Mouse (Mus musculus): ENCODE data around the gene Focad. TPM values are rescaled to one million over a fixed set of nuclear protein-coding genes. Genes with fewer than 3 reads are reported as not detected.

Gene Focad
- 14.7 and 17.1 TPM in 2 replicates for total RNA-seq (2012; rRNA removed)

DNA sequence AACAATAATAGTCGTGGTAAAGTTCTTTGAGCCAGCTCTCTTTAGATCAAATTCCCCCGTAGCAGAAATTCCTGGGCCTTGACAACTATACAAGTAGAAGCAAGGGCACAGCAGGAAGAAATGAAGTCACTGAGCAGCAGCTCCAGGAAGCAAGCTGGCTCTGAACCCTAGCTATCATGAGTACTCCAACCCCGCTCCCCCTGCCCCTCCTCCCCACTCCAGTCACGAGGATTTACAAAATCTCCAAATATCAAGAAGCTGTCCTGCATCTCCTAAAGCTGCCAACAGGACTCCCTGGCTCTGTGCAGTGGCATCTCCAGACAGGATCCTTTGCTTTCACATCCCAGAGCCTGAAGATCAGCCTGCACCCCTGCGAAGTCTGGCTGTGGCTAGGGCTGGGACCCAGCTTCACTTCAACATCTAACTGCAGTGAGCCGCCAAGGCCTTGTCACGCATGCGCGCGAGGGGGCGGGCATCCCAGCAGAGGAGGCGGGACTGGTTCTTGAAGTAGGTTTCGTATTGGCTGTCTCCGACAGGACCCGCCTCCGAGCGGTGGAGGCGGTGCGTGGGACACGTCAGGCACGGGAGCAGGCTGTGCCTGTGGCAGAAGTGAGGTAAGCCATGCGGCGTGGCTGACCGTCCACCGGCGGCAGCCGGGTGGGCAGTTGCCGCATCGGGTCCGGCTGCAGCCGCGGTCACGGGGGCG lies at the start of gene Focad:
Gene Focad, plus strand, starts transcription at position 568 of the 706 bp plus-strand sequence.
- Histone ChIP-seq H3K36me3 (ENCODE audit: control insufficient read depth, insufficient read depth, low read length, poor library complexity, severe bottlenecking) (no peaks in the 10 kb centered on the region), H3K9ac (ENCODE audit: insufficient read depth, low read depth, low read length, poor library complexity, severe bottlenecking) (peak within 1 kb of the TSS; percentile 84), H3K27ac (ENCODE audit: insufficient read depth, low read depth, low read length, poor library complexity, severe bottlenecking) (no peak within 1 kb of the TSS), H3K4me1 (ENCODE audit: control insufficient read depth in 2 of 2, insufficient read depth in 2 of 2, low read length in 2 of 2, poor library complexity in 1 of 2) (no peaks in the 10 kb centered on the region), H3K9me3 (ENCODE audit: control insufficient read depth, insufficient read depth, low read depth, low read length) (no peaks in the 10 kb centered on the region), H3K4me3 (ENCODE audit: insufficient read depth in 1 of 2, low read depth in 1 of 2, low read length in 2 of 2, poor library complexity in 1 of 2, severe bottlenecking in 1 of 2) (peak within 1 kb of the TSS; percentile 82 to 97)
- DNase-seq (ENCODE audit: low read depth, low spot score), result peak; percentile 94
- in situ Hi-C loops (cut with MboI; ENCODE audit: low sequenced_read_pairs in 2 of 2, unreplicated experiment in 2 of 2), result no loop called here
- TF ChIP-seq MAFK (IDR thresholded peaks at IDR 0.05; ENCODE audit: insufficient read depth, low read depth, low read length) (no peak), ZC3H11A (IDR thresholded peaks at IDR 0.05; ENCODE audit: borderline replicate concordance, low read depth, low read length) (no peak), CHD2 (IDR thresholded peaks at IDR 0.05; ENCODE audit: low read depth, low read length) (no peak), ZNF384 (IDR thresholded peaks at IDR 0.05; ENCODE audit: low read depth, low read length) (no peak), HCFC1 (IDR thresholded peaks at IDR 0.05; ENCODE audit: borderline replicate concordance, insufficient read depth, low read length) (no peak)

DNA sequence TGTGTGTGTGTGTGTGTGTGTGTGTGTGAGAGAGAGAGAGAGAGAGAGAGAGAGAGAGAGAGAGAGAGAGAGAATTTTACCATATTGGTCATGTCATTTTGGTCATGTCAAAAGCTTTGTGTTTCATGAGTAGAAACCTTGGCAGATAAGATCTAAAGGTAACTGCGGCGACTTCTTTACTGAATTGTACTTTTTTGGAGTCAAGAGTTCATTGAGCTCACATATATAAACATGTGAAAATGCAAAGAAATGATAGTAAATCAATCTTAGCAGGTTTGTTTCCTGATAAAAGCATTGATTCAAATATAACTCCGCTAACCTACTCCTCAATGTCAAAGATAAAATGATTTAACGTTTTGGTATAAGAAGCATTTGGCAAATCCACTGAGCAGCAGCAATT lies 49.3 kb upstream of the Focad start:
- H3K36me3 ChIP-seq (ENCODE audit: control insufficient read depth, insufficient read depth, low read length, poor library complexity, severe bottlenecking), result no peaks in the 10 kb centered on the region
- no peak overlapping the region for H3K9ac ChIP-seq (ENCODE audit: insufficient read depth, low read depth, low read length, poor library complexity, severe bottlenecking)
- in situ Hi-C loops (cut with MboI; ENCODE audit: low sequenced_read_pairs in 2 of 2, unreplicated experiment in 2 of 2), result loop anchor here in 1 of 2 experiments (25.0 kb wide), 1 partner anchor 492 kb away; no protein-coding TSS in a partner anchor
- no peaks in the 10 kb centered on the region for H3K4me1 ChIP-seq (ENCODE audit: control insufficient read depth in 2 of 2, insufficient read depth in 2 of 2, low read length in 2 of 2, poor library complexity in 1 of 2)
- no peak overlapping the region for H3K27ac ChIP-seq (ENCODE audit: insufficient read depth, low read depth, low read length, poor library complexity, severe bottlenecking)
- no peak for DNase-seq (ENCODE audit: low read depth, low spot score)
- no peak overlapping the region for H3K4me3 ChIP-seq (ENCODE audit: insufficient read depth in 1 of 2, low read depth in 1 of 2, low read length in 2 of 2, poor library complexity in 1 of 2, severe bottlenecking in 1 of 2)
- H3K9me3 ChIP-seq (ENCODE audit: control insufficient read depth, insufficient read depth, low read depth, low read length), result no peaks in the 10 kb centered on the region
- TF ChIP-seq HCFC1 (IDR thresholded peaks at IDR 0.05; ENCODE audit: borderline replicate concordance, insufficient read depth, low read length) (no peak), ZC3H11A (IDR thresholded peaks at IDR 0.05; ENCODE audit: borderline replicate concordance, low read depth, low read length) (no peak)

DNA sequence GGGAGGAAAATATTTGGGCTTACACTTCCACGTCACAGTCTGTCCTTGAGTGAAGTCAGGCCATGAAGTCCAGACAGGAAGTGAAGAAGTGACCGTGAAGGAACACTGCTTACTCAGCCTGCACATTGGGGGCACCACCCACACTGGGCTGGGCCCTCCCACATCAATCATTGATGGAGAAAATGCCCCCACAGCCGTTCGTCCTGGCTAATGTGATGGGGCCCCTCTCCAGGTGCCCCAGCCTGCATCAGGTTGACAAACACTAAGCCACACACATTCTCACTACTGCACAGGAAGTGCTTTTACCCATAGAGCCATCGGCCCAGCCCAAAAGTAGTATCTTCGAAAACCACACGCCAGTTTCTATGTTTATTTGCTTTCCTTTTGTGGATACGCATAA lies 48.1 kb upstream of the Focad start:
- no peaks in the 10 kb centered on the region for H3K36me3 ChIP-seq (ENCODE audit: control insufficient read depth, insufficient read depth, low read length, poor library complexity, severe bottlenecking)
- in situ Hi-C loops (cut with MboI; ENCODE audit: low sequenced_read_pairs in 2 of 2, unreplicated experiment in 2 of 2), result loop anchor here in 1 of 2 experiments (25.0 kb wide), 1 partner anchor 491 kb away; no protein-coding TSS in a partner anchor
- no peaks in the 10 kb centered on the region for H3K9me3 ChIP-seq (ENCODE audit: control insufficient read depth, insufficient read depth, low read depth, low read length)
- no peak overlapping the region for H3K27ac ChIP-seq (ENCODE audit: insufficient read depth, low read depth, low read length, poor library complexity, severe bottlenecking)
- DNase-seq (ENCODE audit: low read depth, low spot score), result no peak
- TF ChIP-seq ZNF384 (IDR thresholded peaks at IDR 0.05; ENCODE audit: low read depth, low read length) (no peak), HCFC1 (IDR thresholded peaks at IDR 0.05; ENCODE audit: borderline replicate concordance, insufficient read depth, low read length) (no peak), ZC3H11A (IDR thresholded peaks at IDR 0.05; ENCODE audit: borderline replicate concordance, low read depth, low read length) (no peak), CHD2 (IDR thresholded peaks at IDR 0.05; ENCODE audit: low read depth, low read length) (no peak), MAFK (IDR thresholded peaks at IDR 0.05; ENCODE audit: insufficient read depth, low read depth, low read length) (no peak)
- H3K4me3 ChIP-seq (ENCODE audit: insufficient read depth in 1 of 2, low read depth in 1 of 2, low read length in 2 of 2, poor library complexity in 1 of 2, severe bottlenecking in 1 of 2), result no peak overlapping the region
- H3K9ac ChIP-seq (ENCODE audit: insufficient read depth, low read depth, low read length, poor library complexity, severe bottlenecking), result no peak overlapping the region
- no peaks in the 10 kb centered on the region for H3K4me1 ChIP-seq (ENCODE audit: control insufficient read depth in 2 of 2, insufficient read depth in 2 of 2, low read length in 2 of 2, poor library complexity in 1 of 2)

DNA sequence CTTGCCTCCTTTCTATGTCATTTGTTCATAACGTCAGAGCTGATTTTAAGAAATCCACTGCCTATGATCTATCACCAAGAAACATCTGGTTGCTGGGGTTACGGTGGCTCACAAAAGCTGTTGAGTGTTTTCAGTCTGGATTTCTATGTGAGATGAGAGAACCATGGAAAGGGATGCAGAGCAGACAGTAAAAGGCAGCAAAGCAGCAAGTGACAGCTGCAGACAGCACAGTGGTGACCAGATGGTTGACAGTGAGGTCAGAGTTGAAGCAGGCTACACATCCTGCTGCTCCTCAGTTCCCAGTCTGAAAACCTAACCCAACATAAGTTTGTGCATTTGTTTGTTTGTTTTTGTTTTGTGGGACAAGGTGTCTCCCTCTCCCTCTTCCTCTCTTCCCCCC lies 19.0 kb upstream of the Focad start:
- DNase-seq (ENCODE audit: low read depth, low spot score), result no peak
- in situ Hi-C loops (cut with MboI; ENCODE audit: low sequenced_read_pairs in 2 of 2, unreplicated experiment in 2 of 2), result no loop called here
- no peak overlapping the region for H3K27ac ChIP-seq (ENCODE audit: insufficient read depth, low read depth, low read length, poor library complexity, severe bottlenecking)

More for the DNA sequence above, 19.0 kb upstream of the Focad start:
- H3K4me1 ChIP-seq (ENCODE audit: control insufficient read depth in 2 of 2, insufficient read depth in 2 of 2, low read length in 2 of 2, poor library complexity in 1 of 2), result peaks cover 0 to 2% of the 10 kb centered on the region in 2 experiments; a peak in 1 of 4 replicates
- TF ChIP-seq MAFK (IDR thresholded peaks at IDR 0.05; ENCODE audit: insufficient read depth, low read depth, low read length), result no peak
- no peak for TF ChIP-seq ZC3H11A (IDR thresholded peaks at IDR 0.05; ENCODE audit: borderline replicate concordance, low read depth, low read length)
- TF ChIP-seq ZNF384 (IDR thresholded peaks at IDR 0.05; ENCODE audit: low read depth, low read length), result no peak
- TF ChIP-seq CHD2 (IDR thresholded peaks at IDR 0.05; ENCODE audit: low read depth, low read length), result no peak
- no peak for TF ChIP-seq HCFC1 (IDR thresholded peaks at IDR 0.05; ENCODE audit: borderline replicate concordance, insufficient read depth, low read length)
- H3K36me3 ChIP-seq (ENCODE audit: control insufficient read depth, insufficient read depth, low read length, poor library complexity, severe bottlenecking), result no peaks in the 10 kb centered on the region
- H3K4me3 ChIP-seq (ENCODE audit: insufficient read depth in 1 of 2, low read depth in 1 of 2, low read length in 2 of 2, poor library complexity in 1 of 2, severe bottlenecking in 1 of 2), result no peak overlapping the region
- H3K9ac ChIP-seq (ENCODE audit: insufficient read depth, low read depth, low read length, poor library complexity, severe bottlenecking), result no peak overlapping the region
- H3K9me3 ChIP-seq (ENCODE audit: control insufficient read depth, insufficient read depth, low read depth, low read length), result no peaks in the 10 kb centered on the region
